Mouse (Mus musculus): ENCODE measurements at regions not wholly inside any gene's neighbourhood (a gene's known extent, or its start where the extent isn't known, plus 50 kb on each side); places are given as distances from the start of the nearest gene placed in this dataset.

DNA sequence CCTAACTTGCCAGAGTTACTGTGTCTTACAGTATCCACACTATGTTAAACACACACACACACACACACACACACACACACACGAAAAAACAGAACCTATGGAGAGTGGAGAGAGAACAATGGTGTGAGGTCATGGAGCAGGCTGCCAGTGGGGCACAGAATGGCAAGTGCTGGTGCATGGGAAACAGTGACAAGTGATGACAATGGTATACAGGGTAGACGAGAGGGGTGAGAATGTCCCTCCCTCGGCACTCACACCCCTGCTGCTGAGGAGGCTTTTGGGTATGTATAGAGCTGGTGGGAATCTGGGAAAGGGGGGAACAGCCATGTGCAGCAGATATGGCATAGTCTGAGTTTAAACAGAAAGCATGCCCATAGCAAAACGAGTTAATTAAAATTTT is 985.4 kb upstream of the Mms22l start:
- TF ChIP-seq MAX (IDR thresholded peaks at IDR 0.05; ENCODE audit: low read length) (no peak), MAZ (IDR thresholded peaks at IDR 0.05; ENCODE audit: low read depth, low read length) (no peak), USF2 (conservative IDR thresholded peaks at IDR 0.05; ENCODE audit: low read depth, low read length) (no peak), NELFE (IDR thresholded peaks at IDR 0.05; ENCODE audit: low read depth, low read length) (no peak), JUN (IDR thresholded peaks at IDR 0.05; ENCODE audit: insufficient read depth, low read depth, low read length) (no peak), ZC3H11A (IDR thresholded peaks at IDR 0.05; ENCODE audit: low read depth, low read length) (no peak), PAX5 (IDR thresholded peaks at IDR 0.05; ENCODE audit: low read length) (no peak), GABPA (IDR thresholded peaks at IDR 0.05; ENCODE audit: insufficient replicate concordance, low read depth, low read length) (no peak), UBTF (IDR thresholded peaks at IDR 0.05; ENCODE audit: low read depth, low read length) (no peak), E2F4 (IDR thresholded peaks at IDR 0.05; ENCODE audit: insufficient replicate concordance, low read depth, low read length) (no peak), TCF12 (IDR thresholded peaks at IDR 0.05; ENCODE audit: low read depth, low read length) (no peak), USF1 (IDR thresholded peaks at IDR 0.05; ENCODE audit: low read depth, low read length) (no peak), ZKSCAN1 (IDR thresholded peaks at IDR 0.05; ENCODE audit: borderline replicate concordance, low read depth, low read length) (no peak), HCFC1 (IDR thresholded peaks at IDR 0.05; ENCODE audit: low read depth, low read length) (no peak), MEF2A (IDR thresholded peaks at IDR 0.05; ENCODE audit: borderline replicate concordance, low read depth, low read length) (no peak), CTCF (conservative IDR thresholded peaks at IDR 0.05 in 1 of 2, IDR thresholded peaks at IDR 0.05 in 1 of 2; ENCODE audit: low read depth in 2 of 2, low read length in 2 of 2) (no peak), RAD21 (IDR thresholded peaks at IDR 0.05; ENCODE audit: low read depth, low read length) (no peak)
- in situ Hi-C loops (cut with MboI; ENCODE audit: low pct_ligation_motif_present, low pct_unique_long_range_greater_than_20kb, low sequenced_read_pairs): no loop called here
- no peak for DNase-seq (ENCODE audit: extremely low read depth)

DNA sequence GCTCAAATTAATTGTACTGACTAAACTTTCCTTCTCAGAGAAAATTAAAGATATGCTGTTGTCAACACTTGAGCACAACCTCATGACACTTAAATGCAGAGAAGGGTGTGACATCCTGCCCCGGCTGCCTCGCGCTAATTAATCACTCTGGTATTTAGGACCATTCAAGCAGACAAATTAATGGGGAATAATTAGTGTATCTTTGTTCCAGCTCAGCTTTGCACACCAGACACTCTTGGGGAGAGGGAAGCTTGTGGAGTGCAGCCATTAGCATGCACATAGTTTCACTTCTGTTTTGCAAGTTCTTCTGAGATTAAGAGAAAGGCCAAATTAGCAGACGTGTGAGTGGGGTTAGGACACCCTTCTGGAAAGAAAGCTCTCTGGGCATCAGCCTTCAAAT is 984.2 kb upstream of the Mms22l start:
- Histone ChIP-seq H3K9me3 (replicated peaks; ENCODE audit: low read length) (no peaks in the 10 kb centered on the region), H3K9ac (ENCODE audit: insufficient read depth, low read depth) (no peak overlapping the region), H3K36me3 (replicated peaks in 1 of 2; ENCODE audit: control insufficient read depth in 1 of 2, insufficient read depth in 1 of 2, low read length in 1 of 2) (no peaks in the 10 kb centered on the region), H3K27me3 (replicated peaks) (no peaks in the 10 kb centered on the region), H3K4me3 (replicated peaks in 1 of 3; ENCODE audit: low read depth in 2 of 3, low read length in 2 of 3, poor library complexity in 1 of 3) (no peak overlapping the region), H3K4me1 (ENCODE audit: control insufficient read depth in 1 of 2, insufficient read depth in 2 of 2) (peaks cover 0 to 5% of the 10 kb centered on the region in 2 experiments; a peak in 2 of 4 replicates), H3K27ac (ENCODE audit: insufficient read depth, low read depth) (no peak overlapping the region), H3K4me2 (ENCODE audit: insufficient read depth, low read depth, poor library complexity, severe bottlenecking) (no peak overlapping the region), H3K79me2 (replicated peaks; ENCODE audit: control insufficient read depth, extremely low read depth, insufficient read depth, poor library complexity, severe bottlenecking) (no peaks in the 10 kb centered on the region)
- dilution Hi-C loops (cut with MboI; ENCODE audit: extremely low pct_ligation_motif_present, extremely low pct_unique_long_range_greater_than_20kb, low sequenced_read_pairs) (no loop called here), in situ Hi-C loops (cut with MboI; ENCODE audit: low pct_ligation_motif_present, low pct_unique_long_range_greater_than_20kb, low sequenced_read_pairs) (no loop called here)
- peak; percentile 17 for DNase-seq (ENCODE audit: extremely low read depth)
- no peak for TF ChIP-seq CTCF (conservative IDR thresholded peaks at IDR 0.05 in 1 of 2, IDR thresholded peaks at IDR 0.05 in 1 of 2; ENCODE audit: low read depth in 2 of 2, low read length in 2 of 2)
- no peak for TF ChIP-seq IRF4 (IDR thresholded peaks at IDR 0.05; ENCODE audit: low read depth, low read length)
- TF ChIP-seq RAD21 (IDR thresholded peaks at IDR 0.05; ENCODE audit: low read depth, low read length): no peak
- TF ChIP-seq HCFC1 (IDR thresholded peaks at IDR 0.05; ENCODE audit: low read depth, low read length): no peak
- TF ChIP-seq JUN (IDR thresholded peaks at IDR 0.05; ENCODE audit: insufficient read depth, low read depth, low read length): no peak
- no peak for TF ChIP-seq CHD1 (IDR thresholded peaks at IDR 0.05; ENCODE audit: low read depth, low read length)
- TF ChIP-seq POLR2A (IDR thresholded peaks at IDR 0.05; ENCODE audit: low read depth, low read length): no peak
- TF ChIP-seq PAX5 (IDR thresholded peaks at IDR 0.05; ENCODE audit: low read length): no peak
- TF ChIP-seq JUND (conservative IDR thresholded peaks at IDR 0.05; ENCODE audit: low read depth, low read length): no peak
- no peak for TF ChIP-seq NRF1 (IDR thresholded peaks at IDR 0.05; ENCODE audit: low read depth, low read length)
- no peak for TF ChIP-seq POLR2AphosphoS2 (IDR thresholded peaks at IDR 0.05; ENCODE audit: low read depth, low read length)
- TF ChIP-seq EP300 (IDR thresholded peaks at IDR 0.05; ENCODE audit: low read length): no peak

More for the DNA sequence above, 985.4 kb upstream of the Mms22l start:
- Histone ChIP-seq H3K27ac (ENCODE audit: insufficient read depth, low read depth) (no peak overlapping the region), H3K4me2 (ENCODE audit: insufficient read depth, low read depth, poor library complexity, severe bottlenecking) (no peak overlapping the region), H3K36me3 (replicated peaks in 1 of 2; ENCODE audit: control insufficient read depth in 1 of 2, insufficient read depth in 1 of 2, low read length in 1 of 2) (no peaks in the 10 kb centered on the region), H3K4me1 (ENCODE audit: control insufficient read depth in 1 of 2, insufficient read depth in 2 of 2) (peaks cover 0 to 5% of the 10 kb centered on the region in 2 experiments; a peak in 2 of 4 replicates), H3K9ac (ENCODE audit: insufficient read depth, low read depth) (no peak overlapping the region), H3K4me3 (replicated peaks in 1 of 3; ENCODE audit: low read depth in 2 of 3, low read length in 2 of 3, poor library complexity in 1 of 3) (no peak overlapping the region), H3K9me3 (replicated peaks; ENCODE audit: low read length) (no peaks in the 10 kb centered on the region), H3K27me3 (replicated peaks) (no peaks in the 10 kb centered on the region), H3K79me2 (replicated peaks; ENCODE audit: control insufficient read depth, extremely low read depth, insufficient read depth, poor library complexity, severe bottlenecking) (no peaks in the 10 kb centered on the region)
- dilution Hi-C loops (cut with MboI; ENCODE audit: extremely low pct_ligation_motif_present, extremely low pct_unique_long_range_greater_than_20kb, low sequenced_read_pairs): no loop called here
